Mouse (Mus musculus): ENCODE measurements around the gene Gemin8. TPM values are rescaled to one million over a fixed set of nuclear protein-coding genes. Genes with fewer than 3 reads are reported as not detected.

Gemin8 gene
- total and polyA plus RNA-seq, 2 experiments from 2014 or later = 3.2 to 3.5 TPM

DNA sequence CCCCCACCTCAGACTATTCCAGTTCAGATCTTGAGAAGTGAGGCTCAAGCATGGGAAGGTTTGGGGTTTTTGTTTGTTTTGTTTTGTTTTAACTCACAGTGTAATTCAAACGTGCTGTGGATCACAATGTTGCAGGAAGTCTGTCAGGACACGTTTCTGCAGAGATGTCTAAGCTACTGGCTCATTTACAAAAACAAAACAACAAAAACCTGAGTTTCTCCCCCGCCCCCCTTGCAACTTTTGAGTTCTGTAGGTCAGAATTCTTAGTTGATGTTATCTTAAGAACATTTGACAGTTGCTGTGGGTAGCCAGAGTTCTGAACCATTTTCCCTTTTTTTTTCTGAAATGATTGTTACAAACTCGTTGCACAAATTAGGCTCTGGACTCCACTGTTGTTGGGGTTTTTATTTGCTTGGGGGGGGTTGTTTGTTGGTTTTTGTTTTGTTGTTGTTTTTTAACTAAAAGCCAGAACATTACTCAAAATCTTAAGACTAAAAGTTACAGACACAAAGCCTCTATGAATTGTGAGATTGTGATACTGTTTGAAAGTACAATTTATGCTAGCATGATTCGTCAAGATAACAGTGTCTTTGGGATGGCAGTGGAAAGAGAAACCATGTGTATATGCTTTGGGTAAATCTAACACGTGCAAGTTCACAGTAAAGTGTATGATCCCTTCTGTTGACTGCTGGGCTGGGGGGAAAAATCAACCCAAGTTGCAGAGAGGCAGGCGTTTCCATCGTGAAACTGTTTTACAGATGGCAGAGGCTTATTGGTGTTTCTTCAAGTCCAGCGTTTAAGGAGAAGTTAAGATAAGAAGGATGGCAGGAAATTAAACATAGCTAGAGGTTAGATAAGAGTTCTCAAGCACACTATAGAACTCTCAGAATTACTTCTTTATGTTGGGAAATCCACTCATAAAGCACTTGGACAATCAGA is 815 bp downstream of the Gemin8 start:
- Histone ChIP-seq H3K9me3 (replicated peaks; ENCODE audit: control insufficient read depth, low read length) (no peaks in the 10 kb centered on the region), H3K9ac (replicated peaks; ENCODE audit: low read depth, low read length) (peak overlapping the region; percentile 55), H3K27me3 (ENCODE audit: control insufficient read depth, insufficient read depth, low read length) (no peaks in the 10 kb centered on the region), H3K27ac (ENCODE audit: low read depth) (peak overlapping the region; percentile 52; the same call in 1 of the 2 replicates), H3K4me3 (ENCODE audit: low read depth, low read length) (peak overlapping the region; percentile 66), H3K36me3 (replicated peaks; ENCODE audit: control insufficient read depth, insufficient read depth, low read length) (no peaks in the 10 kb centered on the region), H3K4me1 (ENCODE audit: control insufficient read depth, insufficient read depth) (no peaks in the 10 kb centered on the region), H3K4me2 (ENCODE audit: low read depth, low read length) (peak overlapping the region; percentile 60)
- WGBS = 19% methylated on average over 9 of the region's 9 CpGs
- TF ChIP-seq EP300 (IDR thresholded peaks at IDR 0.05; ENCODE audit: low read depth) (no peak), CTCF (IDR thresholded peaks at IDR 0.05; ENCODE audit: low read depth) (no peak)
- no peak for ATAC-seq (ENCODE audit: insufficient read depth, low read depth)
- no peak for DNase-seq (ENCODE audit: low spot score)

DNA sequence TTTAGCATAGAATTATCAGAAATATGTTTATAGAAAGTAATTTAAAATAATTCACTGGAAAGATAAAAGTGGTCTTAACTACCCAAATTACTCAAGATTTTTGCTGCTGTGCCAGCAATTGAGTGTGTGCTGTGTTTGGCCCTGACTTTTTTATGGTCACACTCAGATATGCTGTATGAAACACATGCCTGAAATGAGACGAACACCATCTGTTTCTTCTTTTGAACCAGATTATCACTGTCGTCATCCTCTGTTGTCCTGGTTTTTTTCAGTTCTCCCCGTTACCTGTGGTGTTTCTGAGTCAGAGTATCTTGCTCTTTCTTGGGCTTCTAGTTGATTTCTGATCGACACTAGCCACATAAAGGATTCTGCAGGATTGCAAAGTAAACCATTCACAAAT is 1.8 kb downstream of the Gemin8 start:
- 42% methylated on average over 4 of the region's 4 CpGs for WGBS
- ATAC-seq (ENCODE audit: insufficient read depth, low read depth) (no peak), DNase-seq (ENCODE audit: low spot score) (no peak)
- Histone ChIP-seq H3K4me2 (ENCODE audit: low read depth, low read length) (no peak overlapping the region), H3K36me3 (replicated peaks; ENCODE audit: control insufficient read depth, insufficient read depth, low read length) (no peaks in the 10 kb centered on the region), H3K9me3 (replicated peaks; ENCODE audit: control insufficient read depth, low read length) (no peaks in the 10 kb centered on the region), H3K9ac (replicated peaks; ENCODE audit: low read depth, low read length) (no peak overlapping the region), H3K27me3 (ENCODE audit: control insufficient read depth, insufficient read depth, low read length) (no peaks in the 10 kb centered on the region), H3K4me3 (ENCODE audit: low read depth, low read length) (no peak overlapping the region), H3K4me1 (ENCODE audit: control insufficient read depth, insufficient read depth) (no peaks in the 10 kb centered on the region), H3K27ac (ENCODE audit: low read depth) (no peak overlapping the region)
- TF ChIP-seq EP300 (IDR thresholded peaks at IDR 0.05; ENCODE audit: low read depth) = no peak
- TF ChIP-seq CTCF (IDR thresholded peaks at IDR 0.05; ENCODE audit: low read depth) = no peak

DNA sequence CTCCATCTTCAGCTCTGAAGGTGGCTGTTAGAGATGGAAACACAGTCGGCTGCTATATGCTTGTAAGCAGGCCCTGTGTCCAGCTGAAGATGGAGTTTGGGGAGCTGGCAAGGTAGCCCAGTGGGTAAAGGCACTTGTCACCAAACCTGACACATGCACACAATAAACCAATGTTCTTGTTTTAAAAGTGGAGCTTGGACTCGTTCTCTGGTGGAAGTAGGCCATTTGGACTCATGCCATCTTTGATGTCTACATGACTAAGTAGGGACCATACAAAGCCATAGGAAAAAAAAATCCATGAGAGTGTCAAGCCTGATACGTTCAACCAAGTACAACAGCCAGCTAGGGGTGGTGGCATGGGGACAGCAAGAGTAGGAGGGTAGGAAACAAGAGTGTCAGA is 2.4 kb downstream of the Gemin8 start:
- TF ChIP-seq CTCF (IDR thresholded peaks at IDR 0.05; ENCODE audit: low read depth) (no peak), EP300 (IDR thresholded peaks at IDR 0.05; ENCODE audit: low read depth) (no peak)
- Histone ChIP-seq H3K36me3 (replicated peaks; ENCODE audit: control insufficient read depth, insufficient read depth, low read length) (no peaks in the 10 kb centered on the region), H3K9ac (replicated peaks; ENCODE audit: low read depth, low read length) (no peak overlapping the region), H3K27me3 (ENCODE audit: control insufficient read depth, insufficient read depth, low read length) (no peaks in the 10 kb centered on the region), H3K9me3 (replicated peaks; ENCODE audit: control insufficient read depth, low read length) (no peaks in the 10 kb centered on the region), H3K4me3 (ENCODE audit: low read depth, low read length) (no peak overlapping the region), H3K4me1 (ENCODE audit: control insufficient read depth, insufficient read depth) (no peaks in the 10 kb centered on the region), H3K4me2 (ENCODE audit: low read depth, low read length) (no peak overlapping the region), H3K27ac (ENCODE audit: low read depth) (no peak overlapping the region)
- 35% methylated on average over 3 of the region's 3 CpGs for WGBS
- no peak for ATAC-seq (ENCODE audit: insufficient read depth, low read depth)
- no peak for DNase-seq (ENCODE audit: low spot score)

DNA sequence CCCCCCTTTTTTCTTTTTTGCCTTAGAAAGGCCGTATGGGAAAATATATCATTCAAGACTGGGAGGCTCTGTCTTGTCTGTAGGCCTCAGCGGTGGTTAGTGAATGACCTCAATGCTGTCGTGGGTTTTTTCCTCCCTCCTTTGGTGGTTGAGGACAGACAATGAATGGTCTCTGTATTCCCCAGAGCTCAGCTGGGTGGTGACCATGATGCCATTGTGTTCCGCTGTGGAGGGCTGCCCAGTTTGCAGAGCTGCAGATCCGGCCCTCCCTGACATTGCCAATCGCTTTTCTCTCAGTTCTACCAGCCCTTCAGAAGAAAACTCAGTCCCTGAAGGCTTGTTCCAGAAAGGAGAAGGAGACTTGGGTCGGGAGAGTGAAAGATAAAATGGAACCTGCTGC is 3.5 kb downstream of the Gemin8 start:
- H3K9me3 ChIP-seq (replicated peaks; ENCODE audit: control insufficient read depth, low read length) = no peaks in the 10 kb centered on the region
- H3K4me2 ChIP-seq (ENCODE audit: low read depth, low read length) = no peak overlapping the region
- H3K36me3 ChIP-seq (replicated peaks; ENCODE audit: control insufficient read depth, insufficient read depth, low read length) = no peaks in the 10 kb centered on the region
- TF ChIP-seq CTCF (IDR thresholded peaks at IDR 0.05; ENCODE audit: low read depth) (no peak), EP300 (IDR thresholded peaks at IDR 0.05; ENCODE audit: low read depth) (no peak)
- DNase-seq (ENCODE audit: low spot score) (no peak), ATAC-seq (ENCODE audit: insufficient read depth, low read depth) (no peak)
- no peak overlapping the region for H3K9ac ChIP-seq (replicated peaks; ENCODE audit: low read depth, low read length)
- no peaks in the 10 kb centered on the region for H3K4me1 ChIP-seq (ENCODE audit: control insufficient read depth, insufficient read depth)
- 57% methylated on average over 7 of the region's 7 CpGs for WGBS
- H3K27ac ChIP-seq (ENCODE audit: low read depth) = no peak overlapping the region
- H3K4me3 ChIP-seq (ENCODE audit: low read depth, low read length) = no peak overlapping the region
- no peaks in the 10 kb centered on the region for H3K27me3 ChIP-seq (ENCODE audit: control insufficient read depth, insufficient read depth, low read length)

DNA sequence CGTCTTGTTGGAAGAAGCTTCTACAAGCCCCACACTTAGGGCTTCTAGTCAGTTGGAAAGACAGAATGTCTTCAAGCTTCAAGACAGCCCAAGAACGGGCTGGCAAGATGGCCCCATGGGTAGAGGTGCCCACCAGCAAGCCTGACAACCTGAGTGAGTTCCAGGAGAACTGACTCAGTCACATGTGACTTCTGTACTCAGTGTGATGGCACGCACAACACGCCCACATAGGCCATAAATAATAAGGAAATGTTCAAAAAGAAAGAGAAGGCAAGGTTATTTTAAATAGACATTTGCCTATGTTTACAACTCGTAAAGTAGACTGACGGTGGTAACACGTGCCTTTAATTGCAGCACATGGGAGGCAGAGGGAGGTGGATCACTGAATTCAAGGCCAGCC is 7.7 kb downstream of the Gemin8 start:
- Histone ChIP-seq H3K9ac (replicated peaks; ENCODE audit: low read depth, low read length) (no peak overlapping the region), H3K4me3 (ENCODE audit: low read depth, low read length) (no peak overlapping the region), H3K4me1 (ENCODE audit: control insufficient read depth, insufficient read depth) (no peaks in the 10 kb centered on the region), H3K4me2 (ENCODE audit: low read depth, low read length) (no peak overlapping the region), H3K9me3 (replicated peaks; ENCODE audit: control insufficient read depth, low read length) (no peaks in the 10 kb centered on the region), H3K36me3 (replicated peaks; ENCODE audit: control insufficient read depth, insufficient read depth, low read length) (no peaks in the 10 kb centered on the region), H3K27ac (ENCODE audit: low read depth) (no peak overlapping the region), H3K27me3 (ENCODE audit: control insufficient read depth, insufficient read depth, low read length) (no peaks in the 10 kb centered on the region)
- WGBS = 90% methylated on average over 7 of the region's 7 CpGs
- no peak for TF ChIP-seq EP300 (IDR thresholded peaks at IDR 0.05; ENCODE audit: low read depth)
- TF ChIP-seq CTCF (IDR thresholded peaks at IDR 0.05; ENCODE audit: low read depth) = no peak
- ATAC-seq (ENCODE audit: insufficient read depth, low read depth) (no peak), DNase-seq (ENCODE audit: low spot score) (no peak)

Data from heart, postnatal 0 days (tissue).